Mouse (Mus musculus) intestine, embryonic 14.5 days (tissue): ENCODE data around the gene Foxr1. TPM values are rescaled to one million over a fixed set of nuclear protein-coding genes. Genes with fewer than 3 reads are reported as not detected.
A peak's percentile ranks its signal among the peaks of the same experiment; 100 is the strongest.
"Not testable (repeated sequence)": the region's sequence is repeated elsewhere in the genome, so short reads cannot be mapped to it uniquely, and the experiment has no call there.

Source experiments
- ATAC-seq: fragments of 200-750 bp; cut with Nextera tagmentation; replicated peaks from 2 replicates; pipeline ENCODE4 v1.8.0; 2017; ENCODE audit warnings: low read depth, moderate number of reproducible peaks, moderate TSS enrichment, moderate library complexity; ENCODE audit not compliant: low FRiP score, low TSS enrichment
- DNase-seq: peaks from one replicate; pipeline ENCODE4 v3.0.0-alpha.2; 2018; ENCODE audit warnings: low spot score
- H3K27ac ChIP-seq: fragments of 300-500 bp; sonication (generic); 2 replicates; pipeline ENCODE4 v1.5.1; 2014; ENCODE audit warnings: low read depth, mild to moderate bottlenecking, control low read depth
- H3K27me3 ChIP-seq: fragments of 300-500 bp; sonication (generic); replicated peaks from 2 replicates; pipeline ENCODE4 v1.6.1; 2014; ENCODE audit warnings: low read length, control low read depth; ENCODE audit not compliant: control insufficient read depth, insufficient read depth
- H3K36me3 ChIP-seq: fragments of 300-500 bp; sonication (generic); 2 replicates; pipeline ENCODE4 v1.6.1; 2014; ENCODE audit warnings: low read length, control low read depth; ENCODE audit not compliant: control insufficient read depth, insufficient read depth
- H3K4me1 ChIP-seq: fragments of 300-500 bp; sonication (generic); replicated peaks from 2 replicates; pipeline ENCODE4 v1.6.1; 2014; ENCODE audit warnings: low read length, control low read depth, mixed read lengths; ENCODE audit not compliant: control insufficient read depth, insufficient read depth
- H3K4me2 ChIP-seq: fragments of 300-500 bp; sonication (generic); 2 replicates; pipeline ENCODE4 v1.6.1; 2014; ENCODE audit warnings: low read length
- H3K4me3 ChIP-seq: fragments of 300-500 bp; sonication (generic); 2 replicates; pipeline ENCODE4 v1.5.1; 2014; ENCODE audit warnings: low read depth, low read length, control low read depth, mixed read lengths
- H3K9ac ChIP-seq: fragments of 300-500 bp; sonication (generic); 2 replicates; pipeline ENCODE4 v1.6.1; 2014; ENCODE audit warnings: mild to moderate bottlenecking, low read length
- H3K9me3 ChIP-seq: fragments of 300-500 bp; sonication (generic); 2 replicates; pipeline ENCODE4 v1.6.1; 2016; ENCODE audit warnings: low read length, control low read depth; ENCODE audit not compliant: control insufficient read depth
- WGBS: fragments of 180-500 bp; shearing (Covaris S2); extraction: QIAGEN DNeasy Blood & Tissue Kit; methylation state at CpG from one replicate; pipeline ENCODE4 v1.1.7; 2014; 5-methylcytosine and 5-hydroxymethylcytosine counted together
- polyA plus RNA-seq: library from polyadenylated mRNA; unstranded; fragments of >200 nt; fragmentation: Nextera tagmentation; extraction: Ambion mirVana; gene quantifications from 2 replicates; pipeline ENCODE4 v1.2.1, GENCODE M21; 2014

The Foxr1 gene
- polyA plus RNA-seq, 1 experiment from 2014 or later = not detected

DNA sequence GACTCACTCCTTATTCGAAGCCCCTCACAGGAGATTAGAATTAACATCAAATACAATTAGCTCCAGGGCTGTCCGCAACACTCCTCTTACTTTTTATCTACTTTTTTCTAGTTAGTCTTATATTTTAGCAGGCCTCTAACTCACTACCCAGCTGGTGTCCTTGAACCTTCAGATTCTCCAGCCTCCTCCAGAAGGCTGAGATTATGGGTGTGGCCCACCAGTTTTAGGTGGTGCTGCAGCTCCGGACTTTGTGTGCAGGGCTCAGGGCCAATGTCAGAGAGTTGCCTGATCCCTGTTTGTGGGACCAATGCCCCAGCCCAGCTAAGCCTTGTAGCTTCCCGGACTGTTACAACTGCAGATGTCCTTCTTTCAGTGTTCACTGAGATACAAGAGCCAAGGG is 17.4 kb downstream of the Foxr1 start:
- Histone ChIP-seq H3K4me3 (no peak overlapping the region), H3K9me3 (no peaks in the 10 kb centered on the region), H3K9ac (no peak overlapping the region), H3K27me3 (no peaks in the 10 kb centered on the region), H3K27ac (no peak overlapping the region), H3K4me2 (no peak overlapping the region), H3K36me3 (no peaks in the 10 kb centered on the region), H3K4me1 (no peaks in the 10 kb centered on the region)
- ATAC-seq (no peak), DNase-seq (no peak)
- 77% methylated on average over 4 of the region's 4 CpGs for WGBS

DNA sequence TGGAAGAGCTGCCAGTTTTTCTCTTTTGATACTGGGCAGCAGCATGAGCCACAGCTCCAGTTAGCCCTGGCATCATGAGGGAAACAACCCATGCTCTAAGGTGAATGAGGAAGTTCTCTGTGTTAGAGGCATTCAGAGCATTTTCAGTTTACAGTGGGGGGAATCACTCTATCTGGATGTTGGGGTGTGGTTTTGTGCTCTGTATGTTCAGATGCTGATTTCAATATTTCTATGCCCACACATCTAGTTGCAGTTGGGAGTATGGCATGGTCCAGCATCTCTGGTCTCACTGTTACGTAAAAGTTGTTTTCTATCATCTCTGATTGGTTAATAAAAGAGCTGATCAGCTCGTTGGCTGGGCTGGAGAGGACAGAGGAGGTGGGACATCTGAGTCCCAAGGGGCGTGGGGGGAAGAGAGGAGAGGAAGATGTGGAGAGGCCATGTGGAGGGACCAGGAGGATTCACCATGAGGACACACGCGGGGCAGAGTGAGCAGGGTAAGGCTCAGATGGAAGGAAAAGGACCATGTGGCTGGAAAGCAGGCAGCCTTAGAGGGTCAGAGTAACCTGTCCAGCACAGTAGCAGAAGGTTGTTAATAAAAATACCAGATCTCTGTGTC is 20.5 kb downstream of the Foxr1 start:
- H3K4me3 ChIP-seq = no peak overlapping the region
- H3K36me3 ChIP-seq = peaks cover 8% of the 10 kb centered on the region; the same call in 1 of the 2 replicates
- H3K4me1 ChIP-seq = peaks cover 6% of the 10 kb centered on the region; the same call in 1 of the 2 replicates
- no peak overlapping the region for H3K9ac ChIP-seq
- no peak overlapping the region for H3K4me2 ChIP-seq
- 72% methylated on average over 5 of the region's 5 CpGs for WGBS
- ATAC-seq (no peak), DNase-seq (no peak)
- no peak overlapping the region for H3K27ac ChIP-seq
- H3K9me3 ChIP-seq = no peaks in the 10 kb centered on the region
- H3K27me3 ChIP-seq = no peaks in the 10 kb centered on the region

DNA sequence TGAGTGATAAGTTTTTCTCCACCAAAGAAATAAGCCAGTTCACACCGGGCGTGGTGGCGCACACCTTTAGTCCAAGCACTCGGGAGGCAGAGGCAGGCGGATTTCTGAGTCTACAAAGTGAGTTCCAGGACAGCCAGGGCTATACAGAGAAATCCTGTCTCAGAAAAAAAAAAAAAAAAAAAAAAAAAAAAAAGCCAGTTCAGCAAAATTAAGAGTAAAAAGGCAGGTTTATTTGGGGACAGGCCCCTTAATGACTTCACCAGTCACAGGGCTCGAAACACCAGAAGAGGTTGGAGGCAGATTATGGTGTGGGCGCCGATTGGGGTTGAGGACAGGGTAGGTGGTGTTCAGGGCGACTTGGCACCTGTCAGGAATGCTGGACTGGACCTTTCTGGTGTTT is 21.2 kb downstream of the Foxr1 start:
- H3K9ac ChIP-seq, H3K4me3 ChIP-seq, H3K4me1 ChIP-seq, H3K4me2 ChIP-seq, H3K36me3 ChIP-seq, ATAC-seq, DNase-seq, H3K27ac ChIP-seq, H3K27me3 ChIP-seq, H3K9me3 ChIP-seq: not testable (repeated sequence)
- WGBS = 92% methylated on average over 9 of the region's 9 CpGs

DNA sequence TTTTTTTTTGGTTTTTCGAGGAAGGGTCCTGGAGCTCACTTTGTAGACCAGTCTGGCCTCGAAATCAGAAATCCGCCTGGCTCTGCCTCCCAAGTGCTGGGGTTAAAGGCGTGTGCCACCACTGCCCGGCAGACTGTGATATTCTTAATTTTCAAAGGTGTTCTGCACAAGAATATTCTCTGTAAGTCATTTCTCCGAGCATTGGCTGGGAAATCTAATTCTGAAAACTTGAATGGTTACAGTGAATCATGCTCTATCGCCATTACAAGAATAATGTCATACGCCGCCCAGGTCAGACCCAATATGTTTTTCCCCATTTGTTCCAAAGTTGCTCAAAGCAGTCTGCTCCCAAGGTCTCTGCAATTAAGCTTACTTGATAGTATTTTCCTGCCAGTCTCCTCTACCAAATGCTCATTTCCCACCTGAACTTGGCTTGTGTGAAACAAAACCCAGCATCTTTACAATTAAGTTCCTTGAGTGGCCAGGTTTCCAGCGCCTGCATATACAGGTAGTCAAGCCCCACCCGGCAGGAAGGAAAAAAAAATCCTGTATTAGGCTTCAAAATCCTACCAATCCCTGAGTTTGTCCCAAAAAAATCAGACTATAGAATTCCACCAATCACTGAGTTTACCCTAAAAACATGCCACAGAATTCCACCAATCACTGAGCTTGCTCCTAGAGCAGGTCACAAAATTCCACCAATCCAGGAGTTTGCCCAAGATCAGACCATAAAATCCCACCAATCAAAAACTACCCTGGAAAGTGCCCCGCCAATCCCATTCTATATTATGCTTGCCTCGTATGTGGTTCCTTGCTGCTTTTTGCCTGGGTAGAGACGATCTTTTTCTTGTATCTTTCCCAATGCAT is 22.2 kb downstream of the Foxr1 start, which contains the start of gene Ccdc84:
Gene Ccdc84, minus strand, starts transcription at position 51 of the 867 bp plus-strand sequence.
- H3K4me1 ChIP-seq = peaks cover 6% of the 10 kb centered on the region; the same call in 1 of the 2 replicates
- DNase-seq (no peak), ATAC-seq (no peak)
- 75% methylated on average over 14 of the region's 14 CpGs for WGBS
- peaks cover 15% of the 10 kb centered on the region for H3K36me3 ChIP-seq
- peak within 1 kb of the TSS; percentile 77 for H3K4me3 ChIP-seq
- H3K27me3 ChIP-seq = no peaks in the 10 kb centered on the region
- peak within 1 kb of the TSS; percentile 64; the same call in 1 of the 2 replicates for H3K27ac ChIP-seq
- H3K9me3 ChIP-seq = no peaks in the 10 kb centered on the region
- peak within 1 kb of the TSS; percentile 84 for H3K4me2 ChIP-seq
- H3K9ac ChIP-seq = peak within 1 kb of the TSS; percentile 78

DNA sequence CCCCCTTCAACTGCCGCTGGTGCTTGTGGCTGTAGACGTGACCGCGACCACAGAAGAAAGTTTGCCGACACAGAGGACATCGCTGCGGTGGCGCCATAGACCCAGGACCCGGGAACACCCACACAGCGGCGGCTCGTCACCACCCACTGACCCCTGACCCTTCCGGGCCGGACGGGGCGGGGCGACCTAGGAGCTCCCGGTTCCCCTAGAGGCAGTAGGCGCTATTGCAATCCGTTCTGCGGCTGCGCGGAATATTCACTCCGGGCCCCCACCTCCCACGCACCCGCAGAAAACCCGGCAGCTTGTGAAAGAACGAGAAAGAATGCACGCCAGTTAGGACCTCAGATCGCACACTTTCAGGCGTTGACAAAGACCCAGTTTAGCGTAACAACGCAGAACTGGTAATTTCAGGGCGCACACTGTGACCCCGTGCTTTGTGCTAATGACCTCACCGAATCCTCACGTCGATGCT is 23.0 kb downstream of the Foxr1 start:
- peak; percentile 89 for ATAC-seq
- under 1% methylated on average over 38 of the region's 38 CpGs for WGBS
- Histone ChIP-seq H3K9me3 (no peaks in the 10 kb centered on the region), H3K36me3 (peaks cover 23% of the 10 kb centered on the region), H3K27me3 (no peaks in the 10 kb centered on the region), H3K4me3 (peak overlapping the region; percentile 77), H3K4me1 (peaks cover 6% of the 10 kb centered on the region; the same call in 1 of the 2 replicates), H3K9ac (peak overlapping the region; percentile 78), H3K27ac (peak overlapping the region; percentile 64; the same call in 1 of the 2 replicates), H3K4me2 (peak overlapping the region; percentile 84)
- peak; percentile 96 for DNase-seq

DNA sequence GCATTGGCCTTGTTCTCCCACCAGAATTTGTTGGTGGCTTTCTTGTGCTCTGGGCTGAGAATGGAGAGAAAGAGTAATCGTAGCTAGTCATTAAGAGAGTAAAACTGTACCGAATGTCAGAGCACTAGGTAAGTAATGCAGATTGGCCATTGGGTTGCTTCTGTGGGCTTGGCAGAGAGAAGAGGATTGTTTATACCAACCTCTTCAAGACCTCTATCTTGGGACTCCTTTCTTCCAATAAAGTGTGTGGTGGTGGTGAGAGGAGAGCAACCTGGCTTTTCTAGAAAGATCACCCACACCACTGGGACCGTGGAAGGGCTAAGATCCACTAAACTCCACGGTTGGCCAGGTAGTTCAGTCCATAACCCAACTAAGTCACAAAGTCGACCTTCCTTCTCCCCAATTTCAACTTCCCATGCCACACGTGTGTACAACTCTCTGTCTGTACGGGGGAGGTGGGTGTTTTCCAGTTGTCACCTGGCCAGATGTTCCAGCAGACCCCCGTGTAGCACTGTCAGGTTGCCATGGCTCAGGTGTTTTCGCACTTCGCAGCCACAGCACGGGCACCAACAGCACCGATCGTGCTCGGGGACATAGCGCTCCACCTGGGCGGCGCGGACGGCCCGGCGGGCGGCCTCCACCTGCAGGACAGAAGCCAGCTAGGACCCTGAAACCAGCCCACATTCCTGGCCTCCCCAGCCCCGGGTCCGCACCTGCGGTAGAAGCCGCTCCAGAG is 23.6 kb downstream of the Foxr1 start:
- WGBS = 8% methylated on average over 26 of the region's 26 CpGs

DNA sequence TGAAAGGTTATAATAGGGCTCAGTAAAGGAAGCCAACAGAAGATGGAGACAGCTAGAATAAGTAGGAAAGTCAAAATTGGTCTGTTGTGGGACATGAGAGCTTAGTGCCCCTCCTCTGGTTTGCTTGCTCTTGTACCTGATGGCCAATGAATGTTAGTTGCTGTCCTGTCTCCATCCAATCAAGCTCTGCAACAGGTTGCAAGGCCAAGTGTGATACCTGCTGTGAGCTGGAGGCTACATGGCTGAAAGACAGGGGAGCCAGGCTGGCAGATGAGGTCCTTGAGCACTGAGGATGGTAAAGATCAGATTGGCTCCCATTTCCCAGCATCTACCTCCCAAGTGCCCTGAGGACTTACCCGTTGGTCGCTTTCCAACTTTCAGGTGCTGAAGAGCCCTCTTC is 28.2 kb downstream of the Foxr1 start:
- Histone ChIP-seq H3K4me3 (no peak overlapping the region), H3K9me3 (no peaks in the 10 kb centered on the region), H3K4me1 (peaks cover 3% of the 10 kb centered on the region), H3K27me3 (no peaks in the 10 kb centered on the region), H3K36me3 (peaks cover 65% of the 10 kb centered on the region), H3K9ac (no peak overlapping the region), H3K4me2 (no peak overlapping the region), H3K27ac (no peak overlapping the region)
- ATAC-seq (no peak), DNase-seq (no peak)
- 68% methylated on average over 2 of the region's 2 CpGs for WGBS

More for the DNA sequence above, 23.6 kb downstream of the Foxr1 start:
- no peaks in the 10 kb centered on the region for H3K9me3 ChIP-seq
- H3K9ac ChIP-seq = peak overlapping the region; percentile 78
- H3K36me3 ChIP-seq = peaks cover 28% of the 10 kb centered on the region
- ATAC-seq (peak; percentile 71), DNase-seq (no peak)
- peaks cover 6% of the 10 kb centered on the region; the same call in 1 of the 2 replicates for H3K4me1 ChIP-seq
- H3K27ac ChIP-seq = 0 out of 2 replicates have a peak overlapping the region, but pooled peaks have one; percentile 47
- H3K4me2 ChIP-seq = peak overlapping the region; percentile 84
- peak overlapping the region; percentile 77 for H3K4me3 ChIP-seq
- no peaks in the 10 kb centered on the region for H3K27me3 ChIP-seq

DNA sequence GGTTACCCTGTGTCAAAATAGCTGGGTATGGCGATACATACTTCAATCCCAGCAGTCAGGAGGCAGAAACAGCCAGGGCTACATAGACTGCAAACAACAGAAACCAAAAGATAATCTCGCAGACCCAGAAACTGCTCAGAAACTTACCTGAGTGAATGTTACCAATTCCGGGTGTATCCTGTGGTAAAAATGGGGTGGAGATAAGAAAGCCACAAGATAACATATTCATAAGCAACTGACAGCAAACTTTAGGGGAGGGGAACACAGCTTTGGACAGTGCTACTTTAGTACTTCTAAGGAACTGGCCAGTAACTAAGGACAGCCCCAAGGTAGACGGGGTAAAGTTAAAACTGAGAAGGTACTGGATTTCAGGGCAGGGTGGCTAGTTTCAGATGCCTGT is 28.6 kb downstream of the Foxr1 start:
- H3K4me1 ChIP-seq = peaks cover 3% of the 10 kb centered on the region
- H3K27me3 ChIP-seq = no peaks in the 10 kb centered on the region
- no peak overlapping the region for H3K4me3 ChIP-seq
- 88% methylated on average over 4 of the region's 4 CpGs for WGBS
- no peak overlapping the region for H3K27ac ChIP-seq
- ATAC-seq (no peak), DNase-seq (no peak)
- H3K9me3 ChIP-seq = no peaks in the 10 kb centered on the region
- H3K4me2 ChIP-seq = no peak overlapping the region
- H3K9ac ChIP-seq = no peak overlapping the region
- H3K36me3 ChIP-seq = peaks cover 65% of the 10 kb centered on the region
